Mouse (Mus musculus) spleen, embryonic (tissue): ENCODE measurements around the gene Gm26965.
"Not testable (repeated sequence)": the region's sequence is repeated elsewhere in the genome, so short reads cannot be mapped to it uniquely, and the experiment has no call there.

Experiments
- CTCF ChIA-PET: fragments of 350-600 bp; sonication (Branson Sonifier 250); formaldehyde crosslinking; loops from one replicate; lab custom pipeline; 2022; lab: Charles Lee

Gm26965 gene

DNA sequence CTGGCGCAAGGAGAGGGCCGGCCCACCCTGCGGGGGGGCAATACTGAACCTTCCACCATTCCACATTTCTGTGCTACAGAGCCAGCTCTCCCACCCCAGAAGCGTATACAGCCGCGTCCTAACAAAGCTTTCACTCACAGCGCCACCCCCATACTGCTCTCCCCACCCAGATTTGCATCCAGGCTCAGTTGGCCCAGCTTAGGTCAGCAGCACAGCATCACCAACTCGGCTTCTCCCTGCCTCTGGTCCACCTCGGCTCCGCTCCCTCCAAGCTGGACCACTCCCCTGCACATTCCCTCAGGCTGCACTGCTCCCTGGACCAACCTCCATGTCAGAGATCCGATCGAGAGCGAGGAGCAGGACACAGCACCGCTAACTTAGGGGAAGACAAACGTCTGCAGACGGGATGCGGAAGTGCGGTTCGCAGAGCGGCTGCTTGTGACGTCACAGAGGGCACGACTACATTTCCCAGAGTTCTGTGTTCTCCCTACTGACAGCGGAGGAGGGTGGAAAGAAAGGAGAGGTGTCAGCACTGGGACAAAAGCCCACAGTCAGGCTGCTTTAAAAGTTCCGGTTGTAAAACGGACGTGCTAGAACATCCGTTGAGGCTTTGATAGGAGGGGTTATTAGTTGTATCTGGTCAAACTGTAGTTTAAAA is at the start of gene Gm26965, which contains the start of gene Zfp87:
TSS of gene Gm26965 (minus strand) at position 399 of the 658 bp plus-strand sequence.
TSS of gene Zfp87 (minus strand) at position 425 of the 658 bp plus-strand sequence.
- CTCF ChIA-PET: no interaction called here

DNA sequence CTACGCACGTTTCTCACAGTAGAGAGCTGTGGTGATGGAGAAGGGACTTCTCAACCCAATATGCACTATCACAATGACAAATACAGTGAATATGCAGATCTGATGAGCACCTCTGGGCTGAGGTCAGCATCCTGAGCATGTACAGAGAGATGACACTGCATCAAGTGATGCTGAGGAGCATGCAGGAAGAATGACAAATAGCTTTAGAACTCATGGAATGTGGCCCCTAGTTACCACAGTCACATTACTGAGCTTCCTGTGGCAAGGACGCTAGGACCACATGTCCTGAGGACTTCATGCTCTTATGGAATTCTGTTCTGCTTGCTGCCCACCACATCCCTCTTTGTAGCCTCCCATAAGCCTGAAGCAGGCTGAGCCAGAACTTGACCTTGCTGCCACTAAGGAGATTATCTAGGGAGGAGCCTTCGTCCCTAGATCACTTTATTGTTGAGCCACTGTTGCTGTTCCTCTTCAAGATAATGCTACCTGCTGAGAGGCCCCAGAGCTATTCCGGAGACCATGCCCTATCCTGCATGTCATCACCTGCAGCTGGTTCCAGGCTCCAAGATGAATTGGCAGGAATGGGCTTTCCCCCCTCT is 46.7 kb upstream of the Gm26965 start:
- CTCF ChIA-PET: no interaction called here

DNA sequence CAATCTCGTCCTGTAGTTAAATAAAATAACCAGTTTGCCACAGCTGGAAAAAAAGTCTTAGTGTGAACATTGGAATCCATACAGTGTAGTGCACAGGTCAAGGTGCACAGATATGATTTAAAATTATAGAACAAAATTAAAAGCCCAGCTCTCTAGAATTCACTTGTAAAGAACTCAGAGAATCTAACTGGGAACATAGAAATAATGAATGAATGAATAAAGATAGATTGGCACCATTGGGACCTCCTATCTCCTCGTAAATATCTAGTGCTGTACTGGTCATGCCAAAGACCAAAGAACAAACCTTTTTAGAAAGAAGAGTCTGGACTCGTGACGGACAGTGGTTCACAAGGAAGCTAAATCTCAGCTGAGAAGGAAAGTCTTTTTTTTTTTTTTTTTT is 27.8 kb upstream of the Gm26965 start, which contains the start of gene Zfp748:
TSS of gene Zfp748 (minus strand) at position 101 of the 400 bp plus-strand sequence.
- CTCF ChIA-PET: interaction anchor here (0.6 kb wide), 1 partner anchor 208 kb away, joined by 4 read pairs; no protein-coding TSS in a partner anchor

GRCm38 (mm10) chr13:67552505-67553346 is 26.8 kb upstream of the Gm26965 start:
- CTCF ChIA-PET: no interaction called here

DNA sequence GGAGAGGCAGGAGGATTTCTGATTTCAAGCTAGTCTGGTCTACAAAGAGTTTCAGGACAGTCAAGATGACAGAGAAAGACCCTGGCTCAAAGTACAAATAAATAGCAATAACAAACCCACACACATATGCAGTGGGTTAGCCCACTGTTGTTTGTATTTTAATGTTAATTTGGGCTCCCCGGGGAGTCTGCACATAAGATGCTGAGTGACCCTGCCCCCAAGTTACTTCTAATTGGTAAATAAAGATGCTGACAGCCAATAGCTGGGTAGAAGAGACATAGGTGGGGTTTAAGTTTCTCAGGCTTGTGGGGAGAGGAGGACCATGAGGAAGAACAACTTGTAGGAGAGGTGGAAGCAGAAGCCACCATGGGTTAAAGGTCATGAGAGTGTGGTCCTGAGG is 20.0 kb upstream of the Gm26965 start:
- CTCF ChIA-PET: no interaction called here

- CTCF ChIA-PET: no interaction called here
Observed at GRCm38 (mm10) chr13:67527049-67527730, 1.2 kb upstream of the Gm26965 start.

- CTCF ChIA-PET: interaction anchor here (0.6 kb wide), 1 partner anchor 79 kb away, joined by 8 read pairs; no protein-coding TSS in a partner anchor
Observed at GRCm38 (mm10) chr13:67500908-67501307, 25.0 kb downstream of the Gm26965 start.

- CTCF ChIA-PET: no interaction called here
Observed at GRCm38 (mm10) chr13:67500084-67500719, 25.7 kb downstream of the Gm26965 start, which contains the start of gene Zfp58. TSS of gene Zfp58 (minus strand) at chr13:67500555.

GRCm38 (mm10) chr13:67495631-67496030 is 30.3 kb downstream of the Gm26965 start:
- CTCF ChIA-PET: no interaction called here

GRCm38 (mm10) chr13:67484424-67484811 is 41.5 kb downstream of the Gm26965 start:
- CTCF ChIA-PET: no interaction called here

DNA sequence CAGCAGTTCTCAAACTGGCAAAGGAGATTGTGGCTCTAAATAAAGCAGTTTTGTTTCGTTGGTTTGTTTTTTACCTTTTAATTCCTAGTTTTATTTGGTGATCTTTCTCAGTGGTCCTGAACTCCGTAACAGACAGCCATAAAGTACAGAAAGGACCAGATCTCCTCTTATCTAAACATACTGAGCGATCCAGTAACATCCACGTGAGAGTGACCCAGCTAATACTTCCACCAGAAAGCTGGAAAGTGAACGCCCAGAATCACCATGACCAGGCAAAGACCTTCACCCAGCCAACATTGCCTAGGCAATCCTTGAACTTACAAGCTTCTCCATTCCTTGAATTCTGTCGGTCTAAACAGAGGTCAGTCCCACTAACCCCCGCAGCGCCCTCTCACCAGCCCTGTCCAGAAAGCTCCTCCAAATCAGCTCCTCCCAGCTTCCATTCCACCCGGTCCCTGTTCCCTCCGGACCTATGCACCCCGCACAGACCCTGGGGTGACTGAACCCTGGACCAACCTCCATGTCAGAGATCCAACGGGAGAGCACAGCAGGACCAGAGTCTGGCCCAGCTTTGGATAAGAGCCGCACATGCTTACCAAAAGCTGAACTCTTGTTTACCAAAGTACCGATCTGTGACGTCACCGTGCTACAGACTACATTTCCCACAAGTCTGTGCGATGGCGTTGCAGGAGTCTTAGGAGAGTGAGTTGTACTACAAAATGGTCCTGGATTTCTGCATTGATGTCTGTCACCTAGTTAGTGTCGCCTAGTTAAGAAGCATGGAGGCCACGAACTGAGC is 42.1 kb downstream of the Gm26965 start, which contains the start of gene Zfp874b:
TSS of gene Zfp874b (minus strand) at position 634 of the 799 bp plus-strand sequence.
- CTCF ChIA-PET: no interaction called here

GRCm38 (mm10) chr13:67481528-67481927 is 44.4 kb downstream of the Gm26965 start:
- CTCF ChIA-PET: no interaction called here

DNA sequence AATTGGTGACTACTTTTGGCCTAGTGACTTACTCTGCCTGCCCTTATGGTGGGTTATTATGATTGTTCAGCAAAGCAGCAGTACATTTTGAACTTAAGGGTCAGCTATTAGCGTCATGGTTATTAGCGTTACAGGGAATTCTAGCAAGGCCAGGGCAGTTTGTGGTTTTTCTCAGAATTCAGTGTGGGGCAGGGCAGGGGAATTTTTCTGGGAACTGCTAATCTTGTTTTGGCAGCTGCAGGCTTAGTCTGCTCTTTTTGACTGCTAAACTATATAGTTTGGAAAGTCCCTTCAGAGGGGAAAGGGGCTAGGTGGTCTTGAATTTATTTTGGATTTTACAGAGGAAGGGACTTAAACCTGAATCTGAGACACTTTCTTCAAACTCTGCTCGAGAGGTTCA is 56.7 kb downstream of the Gm26965 start:
- CTCF ChIA-PET: interaction anchor here (0.6 kb wide), 1 partner anchor 259 kb away, joined by 6 read pairs; no protein-coding TSS in a partner anchor

DNA sequence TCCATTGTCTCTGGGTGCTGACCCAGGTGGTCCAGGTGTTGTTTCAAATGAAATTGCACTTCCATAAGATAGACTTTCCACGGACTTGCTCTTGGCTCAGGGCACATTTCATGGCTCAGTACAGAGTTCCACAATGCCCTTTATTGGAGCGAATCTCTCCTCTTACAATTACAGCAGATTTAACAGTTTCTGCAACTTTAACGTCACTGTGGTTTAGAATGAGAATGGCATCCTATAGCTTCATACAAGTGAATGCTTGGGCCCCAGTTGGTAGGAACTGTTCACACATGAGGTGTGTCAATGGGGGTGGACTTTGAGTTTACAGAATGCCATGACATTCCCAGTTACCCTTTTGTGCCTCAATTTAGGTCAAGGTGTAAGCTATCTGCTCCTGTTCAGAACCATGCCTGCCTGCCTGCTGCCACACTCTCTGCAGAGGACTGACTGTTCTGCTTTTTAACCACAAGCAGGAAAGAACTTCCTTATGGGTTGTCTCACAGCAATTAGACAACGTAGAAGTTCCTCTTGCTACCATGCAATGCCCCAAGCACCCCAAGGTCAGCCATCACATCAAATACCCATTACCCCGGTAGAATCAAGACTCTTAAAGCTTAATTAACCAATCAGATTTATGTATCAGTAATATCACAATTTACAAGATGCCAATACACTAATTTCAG is 62.3 kb downstream of the Gm26965 start:
- CTCF ChIA-PET: not testable (repeated sequence)

DNA sequence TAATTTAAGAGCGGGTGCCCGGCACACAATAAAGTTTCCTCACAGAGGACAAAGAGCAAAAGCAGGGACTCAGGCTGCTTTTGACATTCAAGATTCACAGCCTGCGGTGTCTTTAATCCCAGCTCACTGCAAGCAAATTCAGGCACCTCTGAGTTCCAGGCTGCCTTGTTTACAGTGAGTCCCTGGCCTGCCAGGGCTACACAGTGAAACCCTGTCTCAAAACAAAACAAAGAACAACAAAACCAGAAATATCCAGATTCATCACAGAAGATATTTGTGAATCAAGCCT is 74.0 kb downstream of the Gm26965 start:
- CTCF ChIA-PET: no interaction called here

DNA sequence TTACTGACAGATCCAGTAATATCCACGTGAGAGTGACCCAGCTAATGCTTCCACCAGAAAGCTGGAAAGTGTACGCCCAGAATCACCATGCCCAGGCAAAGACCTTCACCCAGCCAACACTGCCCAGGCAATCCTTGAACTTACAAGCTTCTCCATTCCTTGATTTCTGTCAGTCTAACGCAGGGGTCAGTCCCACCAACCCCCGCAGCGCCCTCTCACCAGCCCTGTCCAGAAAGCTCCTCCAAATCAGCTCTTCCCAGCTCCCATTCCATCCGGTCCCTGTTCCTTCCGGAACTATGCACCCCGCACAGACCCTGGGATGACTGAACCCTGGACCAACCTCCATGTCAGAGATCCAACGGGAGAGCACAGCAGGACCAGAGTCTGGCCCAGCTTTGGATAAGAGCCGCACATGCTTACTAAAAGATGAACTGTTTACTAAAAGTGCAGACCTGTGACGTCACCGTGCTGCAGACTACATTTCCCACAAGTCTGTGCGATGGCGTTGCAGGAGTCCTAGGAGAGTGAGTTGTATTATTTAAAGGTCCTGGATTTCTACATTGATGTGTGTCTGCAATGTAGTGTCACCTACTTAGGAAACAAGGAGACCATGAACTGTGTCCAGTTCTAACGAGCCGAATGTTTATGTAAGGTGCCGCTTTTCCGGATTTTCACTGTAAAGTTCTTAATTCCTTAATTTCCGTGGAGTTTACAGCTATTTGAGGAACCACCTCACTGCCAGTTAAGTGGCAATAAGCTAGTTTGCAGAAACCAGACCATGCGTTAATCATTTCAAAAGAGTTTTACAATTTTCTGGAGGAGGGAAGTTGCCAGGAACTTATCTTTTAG is 74.6 kb downstream of the Gm26965 start, which contains the start of gene Zfp874a:
TSS of gene Zfp874a (minus strand) at position 453 of the 849 bp plus-strand sequence.
- CTCF ChIA-PET: no interaction called here
